Mouse (Mus musculus) stomach, adult 2 months (tissue): ENCODE results near the gene Gpld1. TPM values are rescaled to one million over a fixed set of nuclear protein-coding genes. Genes with fewer than 3 reads are reported as not detected.

ENCODE experiments used
- polyA plus RNA-seq: library from polyadenylated mRNA; depleted of rRNA; stranded (reverse); fragments of >200 nt; gene quantifications from 2 replicates; pipeline ENCODE4 v1.2.3, GENCODE M21; 2012; rRNA removed

The Gpld1 gene
- 4.4 and 7.1 TPM in 2 replicates for polyA plus RNA-seq

GRCm38 (mm10) chr13:24942512-24943282 is at the start of gene Gpld1:
Gene Gpld1, plus strand, starts transcription at chr13:24943152.

GRCm38 (mm10) chr13:24937108-24937838 is 5.7 kb upstream of the Gpld1 start, which contains the start of gene Aldh5a1:
Gene Aldh5a1, minus strand, starts transcription at chr13:24937661.

GRCm38 (mm10) chr13:25019793-25020539 is 77.0 kb downstream of the Gpld1 start, which contains the start of gene Mrs2:
Gene Mrs2, minus strand, starts transcription at chr13:25020379.

Other genes starting within 250 kb of the Gpld1 start
- not detected in 2 replicates for gene Armh2, start 201.9 kb upstream of the Gpld1 start, polyA plus RNA-seq
- 0.23 and 0.95 TPM in 2 replicates for gene Gmnn, start 181.2 kb upstream of the Gpld1 start, polyA plus RNA-seq
- gene BC005537, start 141.5 kb upstream of the Gpld1 start, polyA plus RNA-seq, result 9.2 and 9.8 TPM in 2 replicates
- 34.2 and 54.8 TPM in 2 replicates for gene Acot13, start 111.6 kb upstream of the Gpld1 start, polyA plus RNA-seq
- 2.7 and 4.9 TPM in 2 replicates for gene Tdp2, start 111.5 kb upstream of the Gpld1 start, polyA plus RNA-seq
- gene D130043K22Rik, start 98.0 kb upstream of the Gpld1 start, polyA plus RNA-seq, result 0.10 and 0.11 TPM in 2 replicates
- 2.2 and 5.4 TPM in 2 replicates for gene Aldh5a1, start 5.5 kb upstream of the Gpld1 start, polyA plus RNA-seq
- 9.1 and 14.5 TPM in 2 replicates for gene Mrs2, start 77.2 kb downstream of the Gpld1 start, polyA plus RNA-seq
- 0.04 TPM in 1 of 2 replicates, not detected in the other for gene Dcdc2a, start 112.9 kb downstream of the Gpld1 start, polyA plus RNA-seq